Mouse (Mus musculus) adrenal gland, postnatal 14 days (tissue): ENCODE measurements around the gene Psmb3. TPM values are rescaled to one million over a fixed set of nuclear protein-coding genes. Genes with fewer than 3 reads are reported as not detected.

Experiments used
- DNase-seq: peaks from one replicate; pipeline ENCODE4 v3.0.0; 2021; ENCODE audit warnings: mixed read lengths
- total RNA-seq: library from RNA; stranded (reverse); gene quantifications from 2 replicates; pipeline ENCODE4 v1.2.3, GENCODE M21; 2021

The Psmb3 gene
- total RNA-seq, 1 experiment from 2014 or later = 216 TPM

DNA sequence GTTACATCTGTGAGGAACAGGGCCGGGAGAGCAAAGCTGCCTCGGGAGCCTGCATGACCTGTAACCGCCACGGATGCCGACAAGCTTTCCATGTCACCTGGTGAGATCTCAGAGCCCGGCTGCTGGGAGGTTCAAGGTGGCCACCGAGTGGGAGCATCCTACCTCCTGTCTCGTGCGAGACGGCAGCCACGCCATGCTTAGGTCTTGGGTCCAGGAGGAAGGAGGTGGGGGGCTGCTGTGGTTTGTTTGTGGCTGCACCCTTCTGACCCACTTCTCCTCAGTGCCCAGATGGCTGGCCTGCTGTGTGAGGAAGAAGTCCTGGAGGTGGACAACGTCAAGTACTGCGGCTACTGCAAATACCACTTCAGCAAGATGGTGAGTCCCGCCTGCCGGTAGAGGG lies 36.4 kb upstream of the Psmb3 start:
- no peak for DNase-seq

DNA sequence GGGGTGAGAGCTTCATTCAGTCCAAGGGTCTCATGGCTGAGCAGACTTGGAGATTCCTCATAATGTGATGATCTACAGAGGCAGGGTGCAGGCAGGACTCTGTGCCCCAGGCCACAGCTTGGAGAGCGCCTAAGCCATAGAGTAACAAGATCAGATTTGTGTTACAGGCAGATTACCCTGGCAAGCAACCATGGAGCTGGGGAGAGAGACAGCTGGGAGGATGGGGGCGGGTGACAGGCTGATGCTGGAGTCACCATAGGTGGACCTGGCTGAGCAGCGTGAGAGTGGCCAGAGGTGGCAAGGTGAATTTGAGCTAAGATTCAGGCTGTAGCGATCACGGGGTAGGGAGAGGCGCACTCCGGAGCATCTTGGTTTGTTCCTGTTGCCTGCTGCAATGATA lies 35.0 kb upstream of the Psmb3 start:
- no peak for DNase-seq

DNA sequence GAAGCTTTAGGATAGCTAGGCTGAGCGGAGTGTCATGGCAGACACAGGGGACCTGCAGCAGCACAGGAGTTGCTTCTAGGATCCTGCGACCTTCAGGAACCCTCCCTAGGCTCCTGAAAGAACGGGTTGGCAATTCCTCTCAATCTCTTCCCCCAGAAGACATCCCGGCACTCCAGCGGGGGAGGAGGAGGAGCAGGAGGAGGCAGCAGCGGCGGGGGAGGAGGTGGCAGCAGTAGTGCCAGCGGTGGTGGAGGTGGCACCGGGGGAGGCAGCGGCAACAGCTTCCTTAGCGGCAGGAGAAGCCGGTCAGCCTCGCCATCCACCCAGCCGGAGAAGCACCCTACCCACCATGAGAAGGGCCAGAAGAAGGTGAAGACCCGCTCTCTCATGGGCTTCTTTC lies 33.9 kb upstream of the Psmb3 start:
- DNase-seq = peak; percentile 57

DNA sequence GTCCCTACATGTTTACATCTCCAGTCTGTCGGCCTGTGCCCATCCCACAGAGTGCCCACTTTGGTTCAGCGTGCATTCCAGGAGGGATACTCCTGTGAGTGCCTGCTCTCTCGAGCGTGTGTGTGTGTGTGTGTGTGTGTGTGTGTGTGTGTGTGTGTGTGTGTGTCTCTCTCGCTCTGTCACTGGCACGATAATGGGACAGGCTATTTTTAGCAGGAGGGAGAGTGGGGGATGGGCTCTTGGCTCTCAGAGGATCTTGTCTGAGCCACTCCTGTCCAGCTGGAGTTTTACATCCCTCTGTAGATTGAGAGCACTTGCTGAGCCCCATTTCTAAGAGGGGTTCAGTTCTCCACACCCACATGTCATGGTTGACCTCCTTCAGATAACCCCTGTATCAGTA lies 33.4 kb upstream of the Psmb3 start:
- peak; percentile 73 for DNase-seq

DNA sequence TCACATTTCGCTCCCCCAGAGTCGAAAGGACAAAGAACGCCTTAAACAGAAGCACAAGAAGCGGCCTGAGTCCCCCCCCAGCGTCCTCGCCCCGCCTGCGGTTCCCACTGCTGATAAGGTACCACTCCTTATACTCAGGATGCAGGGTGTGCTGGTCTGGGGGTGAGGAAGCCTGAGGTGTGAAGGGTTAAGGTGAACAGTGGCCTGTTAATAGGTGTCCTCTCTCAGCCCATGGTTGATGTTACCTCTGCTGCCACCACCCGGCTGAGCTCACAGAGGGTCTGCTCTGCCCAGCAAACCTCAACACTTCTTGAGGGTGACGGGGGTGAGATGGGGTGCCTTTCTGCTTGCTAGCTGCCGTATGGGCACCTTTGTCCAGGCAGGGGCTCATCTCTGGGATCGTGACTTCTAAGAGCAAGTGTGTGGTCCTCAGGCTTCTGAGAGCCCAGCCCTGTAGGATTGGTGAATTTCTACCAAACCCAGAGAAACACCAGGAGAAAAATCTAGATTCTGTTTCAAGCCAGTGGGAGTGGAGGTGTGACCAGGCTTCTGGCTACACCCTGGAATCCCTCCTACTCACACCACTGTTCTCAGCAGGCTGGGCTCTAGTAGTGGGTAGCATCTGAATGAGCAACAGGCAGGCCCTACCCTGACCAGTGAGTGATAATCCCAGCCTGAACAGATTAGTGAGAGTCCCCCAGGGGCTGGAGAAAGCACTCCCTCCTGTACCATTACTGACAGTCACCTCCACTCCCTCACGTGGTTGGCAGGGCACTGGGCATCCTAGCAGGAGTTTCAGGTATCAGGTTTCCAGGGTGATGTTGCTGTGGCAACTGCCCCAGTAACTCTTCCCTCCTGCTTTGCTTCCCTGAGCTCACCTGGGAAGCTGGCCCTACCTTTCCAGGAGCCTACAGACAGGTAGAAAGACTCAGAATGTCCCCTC lies 32.7 kb upstream of the Psmb3 start:
- DNase-seq = no peak

DNA sequence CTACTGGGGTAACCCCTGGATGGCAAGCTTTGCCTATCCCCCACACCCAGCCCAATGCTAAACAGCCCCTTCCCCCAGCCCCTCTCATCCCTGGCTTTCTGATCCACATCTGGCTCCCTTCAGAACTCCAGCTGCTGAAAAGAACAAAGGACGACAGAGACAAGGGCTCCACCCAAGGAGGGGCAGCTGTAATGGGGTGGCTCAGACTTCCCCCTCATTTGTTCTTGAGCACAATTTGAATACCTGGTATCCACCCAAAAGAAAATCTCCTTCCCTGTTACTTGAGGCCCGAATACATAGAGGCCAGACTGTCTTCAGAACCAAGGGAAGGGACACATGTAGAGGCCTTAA lies 32.0 kb upstream of the Psmb3 start:
- DNase-seq = no peak

DNA sequence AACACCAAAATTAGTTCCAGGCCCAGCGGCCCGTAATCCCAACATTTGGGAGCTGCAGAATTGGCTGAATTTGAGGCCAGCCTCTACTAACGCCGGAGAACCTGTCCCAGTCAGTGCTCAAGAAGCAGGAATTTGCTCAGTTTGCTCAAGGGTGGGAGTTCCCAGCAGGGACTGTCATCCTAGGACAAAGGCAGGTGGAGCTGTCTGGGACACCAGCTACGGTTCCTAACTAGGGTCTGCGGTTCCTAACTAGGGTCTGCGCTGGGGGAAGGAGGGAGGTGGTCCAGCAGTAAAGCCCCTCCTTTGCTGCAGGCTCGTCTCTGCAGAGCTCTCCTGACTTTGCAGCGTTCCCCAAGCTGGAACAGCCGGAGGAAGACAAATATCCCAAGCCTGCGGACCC lies 30.1 kb upstream of the Psmb3 start:
- DNase-seq = no peak

DNA sequence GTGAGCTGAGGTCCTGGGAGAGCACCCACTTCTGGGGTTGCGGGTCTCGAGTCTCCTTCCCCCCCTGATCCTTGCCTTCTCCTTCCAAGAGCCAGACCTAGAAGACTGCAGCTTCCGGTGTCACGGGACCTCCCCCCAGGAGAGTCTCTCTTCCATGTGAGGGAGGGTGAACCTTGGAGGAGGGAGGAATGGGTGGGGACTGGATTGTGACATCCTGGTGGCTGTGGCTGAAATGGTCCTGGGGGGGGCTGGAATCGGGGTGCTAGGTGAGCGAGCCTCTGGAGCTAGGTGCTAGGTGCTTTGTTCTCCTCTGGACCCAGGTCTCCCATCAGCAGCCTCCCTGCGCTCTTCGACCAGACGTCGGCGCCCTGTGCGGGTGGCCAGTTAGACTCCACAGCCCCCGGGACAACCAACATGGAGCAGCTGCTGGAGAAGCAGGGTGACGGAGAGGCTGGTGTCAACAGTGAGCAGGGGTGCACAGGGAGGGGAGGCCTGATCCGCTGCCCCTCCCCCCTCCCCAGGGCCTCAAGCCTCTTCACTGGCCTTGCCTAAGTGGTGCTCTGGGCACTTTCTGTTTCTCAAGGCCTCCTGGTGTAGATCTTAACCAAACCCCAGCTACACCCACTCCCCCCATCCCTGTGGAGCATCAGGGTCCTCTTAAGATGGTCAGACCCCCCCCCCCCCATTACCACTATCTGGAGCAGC lies 27.0 kb upstream of the Psmb3 start:
- no peak for DNase-seq

DNA sequence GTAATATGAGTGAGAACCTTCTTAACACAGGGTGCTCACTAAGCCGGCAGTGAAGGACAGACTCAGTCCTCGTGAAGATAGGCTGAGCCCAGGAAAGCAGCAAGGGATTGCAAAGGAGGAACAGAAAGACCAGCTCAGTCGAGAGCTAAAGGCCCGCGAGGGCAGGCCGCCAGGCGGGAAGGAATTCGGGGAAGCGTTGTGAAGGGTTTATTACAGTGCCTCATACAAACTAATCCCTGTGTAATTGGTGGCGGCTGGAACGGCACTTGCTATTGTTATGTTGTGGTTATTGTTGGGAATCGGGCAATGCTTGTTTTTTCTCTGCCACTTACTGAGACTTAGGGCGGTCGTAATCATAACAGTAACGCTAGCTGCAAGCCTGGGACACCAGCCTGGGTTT lies 25.8 kb upstream of the Psmb3 start:
- no peak for DNase-seq

DNA sequence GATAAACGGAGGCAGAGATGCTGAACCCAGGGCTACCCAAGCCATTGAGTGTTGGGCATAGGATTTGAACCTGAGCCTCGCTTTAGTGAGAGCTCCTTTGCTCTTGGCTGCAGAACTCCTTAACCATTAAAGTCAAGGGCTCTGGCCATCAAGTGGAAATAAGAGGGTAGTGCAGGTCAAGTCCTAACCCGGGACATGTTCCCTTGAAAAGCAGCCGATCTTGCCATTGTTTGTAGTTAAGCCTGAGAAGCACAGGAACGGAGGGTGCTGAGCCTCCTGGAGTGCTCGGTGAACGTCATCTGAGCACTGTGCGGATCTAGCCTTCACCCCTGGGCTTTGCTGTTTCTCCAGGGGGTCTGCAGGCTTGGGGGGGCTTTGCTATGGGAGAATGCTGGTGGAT lies 25.4 kb upstream of the Psmb3 start:
- no peak for DNase-seq

DNA sequence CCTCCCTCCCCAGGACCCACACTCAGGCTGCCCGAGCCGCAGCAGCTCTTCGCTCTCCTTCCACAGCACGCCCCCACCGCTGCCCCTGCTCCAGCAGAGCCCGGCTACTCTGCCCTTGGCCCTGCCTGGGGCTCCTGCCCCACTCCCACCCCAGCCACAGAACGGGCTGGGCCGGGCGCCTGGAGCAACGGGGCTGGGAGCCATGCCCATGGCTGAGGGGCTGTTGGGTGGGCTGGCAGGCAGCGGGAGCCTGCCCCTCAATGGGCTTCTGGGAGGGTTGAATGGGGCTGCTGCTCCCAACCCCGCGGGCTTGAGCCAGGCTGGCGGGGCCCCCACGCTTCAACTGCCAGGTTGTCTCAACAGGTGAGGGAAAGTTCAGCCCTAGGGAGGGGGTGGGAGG lies 24.9 kb upstream of the Psmb3 start:
- no peak for DNase-seq

DNA sequence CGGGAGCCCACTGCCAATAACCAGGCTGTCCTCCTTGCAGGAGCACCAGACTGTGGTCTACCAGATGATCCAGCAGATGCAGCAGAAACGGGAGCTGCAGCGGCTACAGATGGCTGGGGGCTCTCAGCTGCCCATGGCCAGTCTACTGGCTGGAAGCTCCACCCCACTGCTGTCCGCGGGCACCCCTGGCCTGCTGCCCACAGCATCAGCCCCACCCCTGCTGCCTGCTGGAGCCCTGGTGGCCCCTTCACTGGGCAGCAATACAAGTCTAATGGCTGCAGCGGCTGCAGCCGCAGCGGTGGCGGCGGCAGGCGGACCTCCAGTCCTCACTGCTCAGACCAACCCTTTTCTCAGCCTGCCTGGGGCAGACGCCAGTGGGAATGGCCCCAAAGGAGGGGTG lies 22.8 kb upstream of the Psmb3 start:
- DNase-seq = peak; percentile 59

DNA sequence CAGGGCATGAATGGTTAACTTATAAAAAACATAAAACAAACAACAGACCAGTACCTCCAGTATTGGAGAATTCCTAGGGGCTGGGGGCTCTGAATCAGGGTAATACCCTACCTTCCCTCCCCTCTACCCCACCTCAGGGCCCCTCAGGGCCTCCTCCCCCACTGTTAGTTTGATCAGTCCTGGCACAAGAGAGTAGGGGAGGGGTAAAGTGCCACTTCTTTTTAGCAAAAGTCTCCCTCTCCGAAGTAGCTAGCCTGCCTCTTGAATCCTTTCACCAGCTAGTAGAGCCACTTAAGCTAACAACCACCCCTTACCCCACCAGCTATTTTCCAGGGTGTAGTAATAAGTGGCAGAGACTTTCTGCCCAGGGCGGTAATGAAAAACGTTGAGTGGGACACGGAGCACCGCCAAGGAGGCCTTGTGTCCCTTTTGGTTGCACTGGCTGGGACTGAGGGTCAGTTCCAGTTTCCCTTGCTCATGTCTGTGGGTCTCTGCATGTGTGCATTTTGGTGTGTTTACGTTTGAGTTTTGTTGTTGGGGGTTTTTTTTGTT lies 20.6 kb upstream of the Psmb3 start:
- DNase-seq = no peak

DNA sequence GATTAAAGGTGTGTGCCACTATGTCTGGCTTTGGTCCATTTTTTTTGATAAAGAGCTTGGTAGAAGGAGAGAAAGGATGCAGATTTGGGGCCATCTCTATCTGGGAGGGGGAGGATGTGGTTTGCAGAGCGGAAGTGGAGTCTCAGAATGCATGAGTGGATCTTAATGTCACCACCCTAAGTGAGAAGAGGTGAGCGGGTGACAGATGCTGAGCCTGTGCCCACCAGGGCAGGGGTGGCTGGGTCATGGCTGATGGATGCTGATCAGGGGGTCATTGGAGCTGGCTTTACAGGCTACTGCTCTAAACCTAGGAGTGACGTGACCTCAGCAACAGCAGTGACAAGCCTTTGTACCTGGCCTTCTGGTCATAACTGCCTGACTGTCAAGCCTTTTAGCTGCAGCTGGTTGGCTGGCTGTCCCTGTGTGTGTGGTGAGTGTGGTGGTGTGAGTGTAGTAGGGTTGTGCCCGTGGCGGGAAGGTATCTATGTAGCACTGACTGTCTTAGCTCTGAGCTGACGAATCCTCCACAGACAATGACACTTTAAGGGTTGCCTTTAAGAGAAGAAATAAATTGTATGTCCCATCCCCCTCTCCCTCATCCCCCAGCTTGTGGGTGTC lies 19.0 kb upstream of the Psmb3 start:
- DNase-seq = peak; percentile 34

DNA sequence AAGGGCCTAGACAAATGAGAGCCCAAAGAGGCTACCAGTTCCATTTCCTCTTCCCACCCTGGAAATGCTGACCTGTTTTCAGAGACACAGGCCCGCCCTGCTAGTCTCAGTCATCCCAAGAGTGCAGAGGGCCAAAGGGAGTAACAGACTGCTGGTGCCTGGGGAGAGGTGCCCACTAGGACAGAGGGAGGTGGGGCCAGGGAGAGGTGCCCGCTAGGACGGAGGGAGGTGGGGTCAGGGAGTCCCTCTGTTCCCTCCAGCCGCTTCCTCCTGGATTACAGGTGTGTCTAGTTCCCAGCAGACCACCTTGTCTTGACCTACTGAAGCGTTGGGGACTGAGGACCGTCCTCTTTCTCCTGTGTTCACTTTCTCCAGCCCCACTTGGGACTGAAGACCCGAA lies 18.4 kb upstream of the Psmb3 start:
- DNase-seq = peak; percentile 59

DNA sequence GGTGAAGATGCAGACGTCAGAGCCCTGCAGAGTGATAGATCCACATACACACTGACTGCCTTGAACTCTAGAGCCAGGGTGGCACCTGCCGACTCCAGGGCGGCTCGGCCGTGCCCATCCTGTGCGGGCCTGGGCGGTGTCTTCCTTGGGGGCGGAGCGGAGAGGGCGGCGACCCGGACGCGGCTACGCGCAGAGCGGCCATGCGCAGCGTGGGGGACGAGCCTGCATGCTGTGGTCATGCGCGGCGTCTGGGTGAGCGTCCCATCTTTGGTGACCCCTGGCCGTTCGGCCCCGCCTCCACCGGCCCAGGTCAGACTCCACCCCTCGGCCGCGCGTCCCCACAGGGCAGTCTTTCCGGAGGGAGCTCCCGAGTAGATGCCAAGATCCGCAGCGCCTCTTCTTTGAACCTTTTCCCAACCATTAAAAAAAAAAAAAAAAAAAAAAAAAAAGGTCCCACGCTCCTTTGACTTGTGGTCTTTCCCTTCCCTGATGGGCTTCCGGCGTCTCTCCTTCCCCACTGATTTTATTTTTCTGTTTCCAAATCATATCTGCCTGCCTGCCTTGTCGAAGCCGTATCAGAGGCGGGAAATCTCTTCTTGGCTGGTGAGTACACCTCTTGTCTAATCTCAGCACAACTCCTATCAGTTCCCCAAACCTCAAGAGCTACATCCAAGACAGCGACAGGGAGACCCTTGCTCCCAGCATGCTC lies 17.4 kb upstream of the Psmb3 start, which contains the start of gene Cisd3:
Gene Cisd3 (plus strand): TSS at position 214 of the 709 bp plus-strand sequence.
- DNase-seq = peak; percentile 98

DNA sequence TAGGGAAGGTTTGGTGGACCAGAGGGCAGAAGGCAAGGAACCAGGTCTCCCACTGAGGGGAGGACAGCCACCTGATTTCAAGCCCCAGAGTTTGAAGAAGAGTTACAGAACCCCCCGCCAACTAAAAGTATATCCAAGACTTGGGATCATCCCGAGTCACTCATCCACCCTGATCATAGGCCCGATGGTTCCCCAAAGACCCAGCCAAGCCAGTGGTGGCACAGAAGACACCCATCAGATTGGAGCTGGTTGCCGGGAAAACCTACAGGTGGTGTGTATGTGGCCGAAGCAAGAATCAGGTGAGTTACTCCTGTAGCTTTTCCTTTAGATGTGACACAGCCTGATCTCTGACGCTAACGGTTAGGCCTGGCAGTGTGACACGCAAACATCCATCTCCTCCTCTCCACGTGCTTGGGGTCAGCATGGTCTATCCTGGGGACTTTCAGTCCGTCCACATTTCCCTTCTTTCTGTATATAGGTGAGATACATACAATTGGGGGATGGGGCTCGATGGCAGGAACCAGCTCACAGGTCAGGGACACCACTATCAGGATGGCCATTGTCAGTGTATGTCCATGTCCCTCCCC lies 16.8 kb upstream of the Psmb3 start:
- no peak for DNase-seq

DNA sequence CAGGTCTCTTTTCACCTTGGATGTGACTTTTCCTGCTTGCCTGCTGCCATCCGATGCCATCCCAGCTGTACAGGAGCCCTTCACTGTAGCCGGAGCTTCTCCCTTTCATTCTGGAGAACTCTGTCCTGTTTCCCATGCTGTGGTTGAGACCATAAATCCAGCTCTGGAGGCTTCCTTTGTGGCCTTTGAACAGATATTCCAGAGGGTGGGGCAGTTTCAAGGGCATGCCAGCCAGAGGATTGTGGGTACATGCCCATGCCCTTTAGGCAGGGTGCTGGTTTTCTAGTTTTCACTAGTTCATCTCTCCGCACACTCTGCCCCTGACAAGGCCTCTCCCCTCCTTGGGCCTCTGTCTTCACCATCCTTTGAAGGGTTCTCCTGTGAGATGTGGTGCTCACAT lies 16.1 kb upstream of the Psmb3 start:
- DNase-seq = peak; percentile 65

DNA sequence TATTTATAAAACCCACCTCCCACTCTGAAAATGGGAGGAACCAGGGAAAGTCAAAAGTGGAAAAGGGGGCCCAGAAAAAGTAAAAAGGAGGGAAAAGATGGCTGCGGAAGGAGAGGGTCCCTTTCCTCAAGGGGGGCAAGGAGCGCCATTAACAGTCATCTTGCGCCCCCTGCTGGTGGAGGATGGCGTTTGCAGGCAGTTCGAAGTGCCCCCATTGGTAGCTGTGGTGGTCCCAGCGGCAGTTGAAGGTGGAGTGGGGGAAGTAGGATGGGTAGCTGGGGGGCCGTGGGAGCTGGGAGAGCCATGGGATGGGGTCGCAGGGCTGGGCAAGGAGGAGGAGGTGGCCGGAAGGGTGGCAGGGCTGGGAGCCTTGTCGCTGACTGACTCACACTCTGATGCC lies 13.3 kb upstream of the Psmb3 start:
- DNase-seq = peak; percentile 80

DNA sequence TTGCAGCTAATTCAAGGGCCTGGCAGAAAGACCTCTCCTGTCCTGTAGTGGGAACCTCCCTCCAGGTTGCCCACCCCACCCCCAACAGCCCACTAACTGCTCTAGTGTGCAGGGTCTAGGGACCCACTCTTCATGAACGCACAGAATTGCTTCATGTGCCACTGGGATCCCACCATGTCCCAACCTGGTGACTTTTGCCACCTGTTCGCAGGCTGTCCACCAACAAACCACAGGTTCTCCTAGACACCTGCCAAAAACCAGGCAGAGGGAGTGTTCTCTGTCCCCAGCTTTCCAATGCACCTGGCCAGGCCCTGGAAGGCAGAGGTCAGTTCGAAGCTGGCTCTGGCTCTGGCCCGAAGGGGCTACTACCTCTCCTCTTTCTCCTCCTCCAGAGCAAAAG lies 8.8 kb upstream of the Psmb3 start:
- DNase-seq = no peak

DNA sequence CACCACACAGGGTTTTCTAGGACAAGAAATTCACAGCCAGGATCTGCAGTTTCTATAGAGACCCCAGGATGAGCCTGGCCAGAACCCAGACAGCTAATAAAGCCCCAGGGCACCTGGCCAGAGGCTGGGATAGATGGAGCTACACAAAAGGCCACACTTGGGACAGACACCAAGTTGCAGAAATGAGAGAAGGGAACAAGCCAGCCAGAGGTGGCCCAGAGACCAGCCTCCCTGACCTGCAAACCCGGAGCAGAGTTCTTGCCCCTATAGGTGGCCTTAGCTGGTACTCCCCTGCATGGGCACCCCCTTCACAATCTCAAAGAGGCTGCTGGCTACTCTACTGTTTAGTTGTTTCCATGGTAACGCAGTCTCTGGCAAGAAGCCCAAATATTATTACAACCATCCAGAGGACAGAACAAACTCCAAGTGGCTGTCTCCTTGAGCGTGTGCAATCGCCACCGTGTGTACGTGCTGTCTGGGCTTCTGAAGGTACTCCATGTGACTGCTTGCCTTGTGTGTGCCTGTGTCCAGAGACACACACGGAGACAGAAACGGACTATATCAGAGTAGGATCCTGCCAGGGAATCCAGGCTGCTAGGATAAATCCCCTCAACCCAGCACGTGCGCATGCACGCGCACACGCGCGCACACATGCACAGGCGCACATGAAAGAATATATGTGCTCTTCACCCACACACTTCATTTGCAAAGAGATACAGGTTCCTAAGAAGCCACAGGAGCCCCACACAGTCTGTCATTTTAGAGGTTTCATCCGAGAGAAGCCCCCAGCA lies 8.1 kb upstream of the Psmb3 start:
- peak; percentile 75 for DNase-seq
